Mouse (Mus musculus) gastrocnemius, postnatal 25 days (tissue): ENCODE measurements around the gene Rufy1. TPM values are rescaled to one million over a fixed set of nuclear protein-coding genes. Genes with fewer than 3 reads are reported as not detected.
A peak's percentile ranks its signal among the peaks of the same experiment; 100 is the strongest.
"Not testable (repeated sequence)": the region's sequence is repeated elsewhere in the genome, so short reads cannot be mapped to it uniquely, and the experiment has no call there.

Experiments
- DNase-seq: peaks from one replicate; pipeline ENCODE4 v3.0.0; 2022
- long read RNA-seq, 2 experiments: library from polyadenylated mRNA; stranded (forward); transcript quantifications; one replicate each; pipeline ENCODE4 v2.0.0; 2021
- total RNA-seq, 2 experiments: library from RNA; stranded (reverse); gene quantifications; 1 replicate in 1 of 2; 2 replicates in 1 of 2; pipeline ENCODE4 v1.2.3; 2021

The Rufy1 gene
- total RNA-seq: 10 to 100 TPM; 17.9 to 21.6 TPM
- long read RNA-seq, experiment 1, transcript Rufy1-201 (18 exons, 2,688 nt): major isoform, 12 of 20 reads
- long read RNA-seq, experiment 1, partial matches to known transcripts: 6 of 20 reads
- long read RNA-seq, experiment 1, other reads (novel, unspliced or antisense): 2 of 20 reads
- long read RNA-seq, experiment 2, transcript Rufy1-201 (18 exons, 2,688 nt): major isoform, 20 of 28 reads
- long read RNA-seq, experiment 2, partial matches to known transcripts: 3 of 28 reads
- long read RNA-seq, experiment 2, other reads (novel, unspliced or antisense): 5 of 28 reads

GRCm38 (mm10) chr11:50430277-50431133, at the start of gene Rufy1:
Gene Rufy1, minus strand, starts transcription at chr11:50431125.
- peak; percentile 84 for DNase-seq

GRCm38 (mm10) chr11:50478072-50478471, 47.1 kb upstream of the Rufy1 start:
- DNase-seq: no peak

GRCm38 (mm10) chr11:50477486-50478070, 46.7 kb upstream of the Rufy1 start:
- DNase-seq: peak; percentile 36

GRCm38 (mm10) chr11:50476971-50477370, 46.0 kb upstream of the Rufy1 start:
- DNase-seq: peak; percentile 21

- DNase-seq: no peak
Measured at GRCm38 (mm10) chr11:50473933-50474332, 43.0 kb upstream of the Rufy1 start.

GRCm38 (mm10) chr11:50472161-50472939, 41.4 kb upstream of the Rufy1 start:
- no peak for DNase-seq

GRCm38 (mm10) chr11:50461481-50461880, 30.6 kb upstream of the Rufy1 start:
- no peak for DNase-seq

- no peak for DNase-seq
Measured at GRCm38 (mm10) chr11:50459250-50459649, 28.3 kb upstream of the Rufy1 start.

GRCm38 (mm10) chr11:50457111-50457911, 26.4 kb upstream of the Rufy1 start:
- DNase-seq: no peak

- no peak for DNase-seq
Measured at GRCm38 (mm10) chr11:50456455-50456854, 25.5 kb upstream of the Rufy1 start.

GRCm38 (mm10) chr11:50454934-50455333, 24.0 kb upstream of the Rufy1 start:
- no peak for DNase-seq

- no peak for DNase-seq
Measured at GRCm38 (mm10) chr11:50450236-50450635, 19.3 kb upstream of the Rufy1 start.

GRCm38 (mm10) chr11:50448163-50448562, 17.2 kb upstream of the Rufy1 start:
- not testable (repeated sequence) for DNase-seq

- DNase-seq: no peak
Measured at GRCm38 (mm10) chr11:50443259-50444065, 12.5 kb upstream of the Rufy1 start.

- DNase-seq: peak; percentile 57
Measured at GRCm38 (mm10) chr11:50441637-50442036, 10.7 kb upstream of the Rufy1 start.

- DNase-seq: no peak
Measured at GRCm38 (mm10) chr11:50440691-50441090, 9.8 kb upstream of the Rufy1 start.

GRCm38 (mm10) chr11:50439857-50440256, 8.9 kb upstream of the Rufy1 start:
- peak; percentile 12 for DNase-seq

- DNase-seq: no peak
Measured at GRCm38 (mm10) chr11:50432896-50433295, 2.0 kb upstream of the Rufy1 start.

GRCm38 (mm10) chr11:50432069-50432440, 1.1 kb upstream of the Rufy1 start:
- no peak for DNase-seq
